Mouse (Mus musculus) heart, postnatal 4 days (tissue): ENCODE data around the gene Zscan2. TPM values are rescaled to one million over a fixed set of nuclear protein-coding genes. Genes with fewer than 3 reads are reported as not detected.

Source experiments
- DNase-seq: peaks from one replicate; pipeline ENCODE4 v3.0.0; 2021
- total RNA-seq, 2 experiments: library from RNA; stranded (reverse); gene quantifications; 2 replicates each; pipeline ENCODE4 v1.2.3; 2021

The Zscan2 gene
- total RNA-seq: 1 to 10 TPM; 8.4 to 9.0 TPM

GRCm38 (mm10) chr7:80860729-80861274 lies at the start of gene Zscan2:
Zscan2 (plus strand) TSS chr7:80860920.
- peak; percentile 90 for DNase-seq

- DNase-seq: no peak
Observed at GRCm38 (mm10) chr7:80813397-80813796, 47.3 kb upstream of the Zscan2 start.

DNA sequence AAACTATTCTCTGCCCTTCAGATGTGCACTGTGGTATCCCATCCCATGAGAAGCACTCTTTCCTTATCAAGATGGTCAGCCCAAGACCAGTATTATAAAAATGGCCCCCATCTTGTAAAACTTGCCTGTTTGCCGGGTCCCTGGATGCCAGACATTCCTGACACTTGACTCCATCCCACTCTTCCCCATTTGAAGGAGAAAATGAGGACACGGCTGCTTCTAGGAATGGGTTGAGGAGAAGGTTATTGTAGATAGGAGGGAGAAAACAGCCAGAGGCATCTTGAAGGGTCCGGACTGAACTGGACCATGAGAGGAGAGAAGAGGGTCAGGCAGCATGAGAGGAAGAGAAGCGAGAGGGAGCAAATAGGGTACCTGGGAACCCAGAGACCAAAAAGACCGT lies 44.1 kb upstream of the Zscan2 start:
- DNase-seq: no peak

DNA sequence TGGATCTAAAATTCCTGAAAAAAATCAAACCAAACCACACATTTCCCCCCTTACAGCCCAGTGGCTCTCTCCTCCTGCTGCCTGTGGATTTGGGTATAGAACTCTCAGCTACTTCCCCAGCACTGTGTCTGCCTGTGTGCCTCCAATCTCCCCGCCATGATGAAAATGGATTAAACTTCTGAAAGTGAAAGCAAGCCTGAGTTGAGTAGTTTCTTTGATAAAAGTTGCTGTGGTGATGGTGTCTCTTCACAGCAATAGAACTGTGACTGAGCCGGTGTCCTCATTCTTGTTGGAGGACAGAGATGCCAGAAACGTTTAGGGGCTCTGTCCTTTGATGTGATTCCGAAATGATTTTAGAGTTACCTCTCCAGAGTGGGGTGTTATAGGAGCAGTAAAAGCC lies 39.9 kb upstream of the Zscan2 start:
- no peak for DNase-seq

GRCm38 (mm10) chr7:80823267-80823666 lies 37.5 kb upstream of the Zscan2 start:
- no peak for DNase-seq

- no peak for DNase-seq
Observed at GRCm38 (mm10) chr7:80823875-80824682, 36.6 kb upstream of the Zscan2 start.

DNA sequence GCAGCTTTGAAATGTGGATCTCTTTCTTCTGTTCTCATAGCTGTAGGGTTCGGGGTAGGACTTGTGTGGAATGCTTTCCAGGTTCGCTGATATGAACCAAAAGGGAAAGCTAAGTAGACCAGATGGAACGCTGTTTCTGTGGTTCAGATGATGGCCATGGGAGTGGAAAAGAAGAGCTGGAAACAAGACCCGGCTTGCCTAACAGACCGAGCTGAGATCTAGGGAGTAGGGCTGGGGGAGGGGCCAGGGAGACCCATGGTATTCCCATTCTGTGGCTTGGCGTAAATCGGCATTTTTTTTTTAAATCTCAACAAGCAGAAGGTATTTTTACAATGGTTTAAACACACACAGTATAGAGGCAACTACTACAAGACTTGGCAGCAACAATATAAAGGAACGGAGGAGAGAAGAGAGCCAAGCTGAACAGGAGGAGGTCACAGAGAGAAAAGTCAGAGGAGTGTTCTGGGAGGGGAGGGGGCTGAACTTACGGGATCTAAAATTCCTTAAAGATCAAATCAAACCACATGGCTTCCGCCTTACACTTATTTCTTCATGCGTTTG lies 34.8 kb upstream of the Zscan2 start, which contains the start of gene Iqgap1:
Iqgap1 (minus strand) TSS at position 132 of the 561 bp plus-strand sequence.
- no peak for DNase-seq

- peak; percentile 43 for DNase-seq
Observed at GRCm38 (mm10) chr7:80828146-80828860, 32.4 kb upstream of the Zscan2 start.

- DNase-seq: peak; percentile 26
Observed at GRCm38 (mm10) chr7:80830193-80830803, 30.4 kb upstream of the Zscan2 start.

- DNase-seq: peak; percentile 68
Observed at GRCm38 (mm10) chr7:80832191-80832590, 28.5 kb upstream of the Zscan2 start.

GRCm38 (mm10) chr7:80832996-80833650 lies 27.6 kb upstream of the Zscan2 start:
- peak; percentile 71 for DNase-seq

GRCm38 (mm10) chr7:80833651-80834532 lies 26.8 kb upstream of the Zscan2 start:
- DNase-seq: no peak

- no peak for DNase-seq
Observed at GRCm38 (mm10) chr7:80835984-80836652, 24.6 kb upstream of the Zscan2 start.

- peak; percentile 38 for DNase-seq
Observed at GRCm38 (mm10) chr7:80837736-80838135, 23.0 kb upstream of the Zscan2 start.

GRCm38 (mm10) chr7:80838247-80838646 lies 22.5 kb upstream of the Zscan2 start:
- no peak for DNase-seq

DNA sequence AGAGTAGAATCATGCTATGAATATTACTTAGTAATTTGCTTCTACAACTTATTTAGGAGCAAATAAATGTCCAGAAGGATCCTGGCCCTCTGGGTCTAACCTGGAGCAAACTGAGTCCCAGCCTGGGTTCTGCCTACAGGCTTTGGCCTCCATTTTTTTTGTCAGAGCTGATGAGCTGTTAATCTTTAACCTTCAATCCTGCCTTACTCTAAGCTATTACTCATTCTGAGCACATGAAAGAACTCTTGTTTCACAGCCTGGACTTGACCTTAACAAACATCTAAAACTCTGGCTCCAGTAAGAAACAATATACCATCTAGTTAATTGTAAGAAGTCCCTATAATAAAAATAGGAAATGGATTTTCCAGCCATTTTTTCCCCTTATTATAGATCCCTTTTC lies 21.0 kb upstream of the Zscan2 start:
- no peak for DNase-seq

GRCm38 (mm10) chr7:80840241-80840640 lies 20.5 kb upstream of the Zscan2 start:
- DNase-seq: no peak

GRCm38 (mm10) chr7:80840937-80841336 lies 19.8 kb upstream of the Zscan2 start:
- DNase-seq: no peak

- DNase-seq: no peak
Observed at GRCm38 (mm10) chr7:80842132-80842531, 18.6 kb upstream of the Zscan2 start.

DNA sequence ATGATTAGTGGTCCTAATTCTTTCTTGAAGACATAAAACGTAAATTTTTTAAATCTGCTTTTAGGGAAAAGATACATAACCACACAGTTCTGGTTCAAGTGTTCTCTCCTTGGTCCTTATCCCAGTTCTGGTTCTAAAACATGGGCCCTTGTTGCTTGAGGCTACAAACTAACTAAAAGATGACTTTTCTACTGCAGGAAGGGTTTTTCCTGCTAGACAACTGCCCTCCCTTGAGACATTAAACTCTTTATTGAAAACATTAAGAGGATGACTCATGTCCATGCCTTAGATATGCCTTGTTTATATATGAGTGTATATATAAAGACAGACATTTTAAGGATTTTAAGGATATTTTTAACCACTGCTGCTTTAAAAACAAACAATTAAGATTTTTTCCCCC lies 17.5 kb upstream of the Zscan2 start:
- DNase-seq: no peak
